Mouse (Mus musculus) brain, embryonic 14.5 days (tissue): ENCODE results near the gene Creb3l1.

ENCODE experiments used
- CTCF ChIP-seq: fragments of 200-500 bp; IDR thresholded peaks from 2 replicates; pipeline ENCODE4 v1.5.1; 2012; ENCODE audit warnings: inconsistent platforms, mild to moderate bottlenecking, moderate library complexity, borderline replicate concordance; ENCODE audit not compliant: insufficient read depth, insufficient read length; ENCODE audit errors: extremely low read depth
- POLR2A ChIP-seq: fragments of 200-500 bp; IDR thresholded peaks from 2 replicates; pipeline ENCODE4 v1.6.1; 2012; ENCODE audit warnings: mild to moderate bottlenecking, inconsistent platforms, borderline replicate concordance; ENCODE audit not compliant: poor library complexity, insufficient read depth, insufficient read length, severe bottlenecking; ENCODE audit errors: extremely low read depth

GRCm38 (mm10) chr2:92030554-92030953, 6.3 kb upstream of the Creb3l1 start:
- no peak for TF ChIP-seq CTCF
- TF ChIP-seq POLR2A = no peak
